Mouse (Mus musculus): ENCODE data around the gene Chd6. TPM values are rescaled to one million over a fixed set of nuclear protein-coding genes. Genes with fewer than 3 reads are reported as not detected.

Gene Chd6
- polyA plus RNA-seq, 1 experiment: 9.5 TPM

DNA sequence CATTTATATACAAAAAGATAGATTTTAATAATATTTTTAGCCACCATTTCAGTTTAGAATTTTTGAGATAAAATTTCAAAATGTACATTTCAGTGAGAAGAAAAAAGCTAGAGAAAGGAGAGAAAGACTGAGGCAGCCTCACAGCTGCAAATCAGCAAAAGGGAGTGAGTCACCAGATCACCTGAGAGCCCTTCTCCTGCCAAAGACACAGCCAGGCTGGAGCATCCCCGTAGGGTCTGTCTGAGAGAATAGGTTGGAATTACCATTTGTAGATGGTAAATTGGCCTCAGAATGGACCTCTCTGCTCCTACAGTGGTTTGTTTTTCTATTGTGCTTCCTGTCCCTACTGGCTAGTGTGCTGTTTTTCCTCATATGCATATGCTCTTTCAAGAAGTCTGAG, 84.3 kb downstream of the Chd6 start:
- DNase-seq (ENCODE audit: low read depth in 1 of 2, low spot score in 2 of 2): no peak
- TF ChIP-seq CTCF (IDR thresholded peaks at IDR 0.05; ENCODE audit: extremely low read depth, insufficient read depth, insufficient read length, insufficient replicate concordance) (no peak), POLR2A (IDR thresholded peaks at IDR 0.05; ENCODE audit: low read depth, low read length) (no peak)
- peaks cover 21% of the 10 kb centered on the region for H3K36me3 ChIP-seq (ENCODE audit: control insufficient read depth, insufficient read depth, low read length)
- H3K27ac ChIP-seq (ENCODE audit: insufficient read depth, low read length): no peak overlapping the region
- no peak overlapping the region for H3K4me3 ChIP-seq (ENCODE audit: extremely low read depth, insufficient read depth, insufficient read length)
- no peaks in the 10 kb centered on the region for H3K27me3 ChIP-seq (ENCODE audit: control insufficient read depth, insufficient read depth, low read length)
- 96% methylated on average over 1 of the region's 1 CpGs for WGBS
- H3K4me1 ChIP-seq (ENCODE audit: control insufficient read depth, insufficient read depth, insufficient read length): no peaks in the 10 kb centered on the region

DNA sequence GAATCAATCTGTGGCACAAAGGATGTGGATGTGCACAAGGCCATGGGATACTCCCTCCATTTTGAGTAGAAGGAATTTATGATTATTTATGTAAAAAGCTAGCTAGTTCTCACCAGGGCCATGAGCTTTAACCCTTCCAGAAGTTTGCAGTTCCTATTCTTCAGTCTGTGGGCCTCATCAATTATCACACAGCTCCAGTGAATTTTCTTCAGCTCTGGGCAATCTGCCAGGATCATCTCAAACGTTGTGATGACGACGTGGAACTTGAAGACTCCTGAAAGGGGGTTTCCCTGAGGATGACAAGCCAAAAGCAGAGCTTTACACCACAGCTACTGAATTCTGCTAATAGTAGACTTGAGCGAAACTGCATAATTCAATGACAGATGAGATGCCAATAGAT, 91.0 kb downstream of the Chd6 start:
- DNase-seq (ENCODE audit: low read depth in 1 of 2, low spot score in 2 of 2): no peak
- H3K27me3 ChIP-seq (ENCODE audit: control insufficient read depth, insufficient read depth, low read length): no peaks in the 10 kb centered on the region
- no peaks in the 10 kb centered on the region for H3K4me1 ChIP-seq (ENCODE audit: control insufficient read depth, insufficient read depth, insufficient read length)
- no peak overlapping the region for H3K4me3 ChIP-seq (ENCODE audit: extremely low read depth, insufficient read depth, insufficient read length)
- peaks cover 38% of the 10 kb centered on the region for H3K36me3 ChIP-seq (ENCODE audit: control insufficient read depth, insufficient read depth, low read length)
- no peak overlapping the region for H3K27ac ChIP-seq (ENCODE audit: insufficient read depth, low read length)
- TF ChIP-seq POLR2A (IDR thresholded peaks at IDR 0.05; ENCODE audit: low read depth, low read length) (no peak), CTCF (IDR thresholded peaks at IDR 0.05; ENCODE audit: extremely low read depth, insufficient read depth, insufficient read length, insufficient replicate concordance) (no peak)
- 60% methylated on average over 4 of the region's 4 CpGs for WGBS

DNA sequence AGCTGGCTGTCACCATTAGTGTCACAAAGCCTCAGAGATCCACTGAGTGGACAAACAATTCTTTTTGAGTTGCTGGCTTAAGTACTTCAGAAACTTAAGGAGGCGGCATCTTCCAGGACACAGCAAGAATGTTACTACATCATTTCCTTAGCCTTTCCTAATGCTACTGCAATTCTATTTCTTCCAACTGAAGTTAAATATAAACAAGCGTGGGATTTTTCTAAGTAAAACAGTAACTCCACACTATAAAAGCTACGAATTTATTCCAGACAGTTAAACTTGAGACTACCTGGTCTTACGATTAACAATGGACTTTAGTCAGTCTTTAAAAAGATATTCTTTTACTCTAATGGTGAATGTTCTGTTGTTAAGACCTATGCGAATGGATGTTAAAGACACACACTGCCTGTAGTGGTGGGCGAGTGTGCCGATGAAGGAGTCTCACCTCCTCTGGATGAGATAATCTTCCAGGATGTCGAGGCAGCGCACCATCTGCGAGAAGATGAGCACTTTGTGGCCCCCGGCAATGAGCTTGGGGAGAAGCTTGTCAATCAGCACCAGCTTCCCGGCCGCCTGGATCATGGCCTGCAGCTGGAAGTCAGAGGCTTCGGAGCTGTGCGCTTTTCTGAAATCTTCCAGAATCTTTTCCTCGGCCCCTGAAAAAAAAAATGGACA, 96.2 kb downstream of the Chd6 start:
- no peak overlapping the region for H3K27ac ChIP-seq (ENCODE audit: insufficient read depth, low read length)
- TF ChIP-seq CTCF (IDR thresholded peaks at IDR 0.05; ENCODE audit: extremely low read depth, insufficient read depth, insufficient read length, insufficient replicate concordance): no peak
- TF ChIP-seq POLR2A (IDR thresholded peaks at IDR 0.05; ENCODE audit: low read depth, low read length): no peak
- no peaks in the 10 kb centered on the region for H3K4me1 ChIP-seq (ENCODE audit: control insufficient read depth, insufficient read depth, insufficient read length)
- no peaks in the 10 kb centered on the region for H3K27me3 ChIP-seq (ENCODE audit: control insufficient read depth, insufficient read depth, low read length)
- peaks cover 44% of the 10 kb centered on the region for H3K36me3 ChIP-seq (ENCODE audit: control insufficient read depth, insufficient read depth, low read length)
- no peak for DNase-seq (ENCODE audit: low read depth in 1 of 2, low spot score in 2 of 2)
- 96% methylated on average over 16 of the region's 16 CpGs for WGBS
- no peak overlapping the region for H3K4me3 ChIP-seq (ENCODE audit: extremely low read depth, insufficient read depth, insufficient read length)

DNA sequence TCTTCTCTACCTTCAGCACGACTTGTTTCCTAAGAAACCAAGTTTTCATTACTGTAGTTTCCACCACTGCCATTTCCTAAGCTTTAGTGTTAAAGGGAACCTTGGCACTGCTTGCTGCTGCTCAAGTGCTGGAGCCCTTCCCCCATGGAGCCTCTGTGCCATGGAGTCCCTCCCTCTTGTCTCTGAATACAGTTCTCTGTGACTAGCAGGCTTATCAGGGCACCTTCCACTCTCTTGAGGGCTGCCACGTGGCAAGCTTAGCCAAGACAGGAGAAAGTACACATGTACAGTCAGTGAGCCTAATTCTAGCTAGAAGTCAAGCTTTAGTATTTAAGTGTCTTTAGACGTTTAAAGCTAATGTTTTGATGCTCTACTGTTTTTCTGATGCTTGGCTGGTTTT, 104.5 kb downstream of the Chd6 start:
- H3K36me3 ChIP-seq (ENCODE audit: control insufficient read depth, insufficient read depth, low read length): peaks cover 14% of the 10 kb centered on the region
- no peak overlapping the region for H3K27ac ChIP-seq (ENCODE audit: insufficient read depth, low read length)
- no peak for DNase-seq (ENCODE audit: low read depth in 1 of 2, low spot score in 2 of 2)
- 85% methylated on average over 3 of the region's 3 CpGs for WGBS
- no peaks in the 10 kb centered on the region for H3K27me3 ChIP-seq (ENCODE audit: control insufficient read depth, insufficient read depth, low read length)
- no peak for TF ChIP-seq CTCF (IDR thresholded peaks at IDR 0.05; ENCODE audit: extremely low read depth, insufficient read depth, insufficient read length, insufficient replicate concordance)
- no peak for TF ChIP-seq POLR2A (IDR thresholded peaks at IDR 0.05; ENCODE audit: low read depth, low read length)
- no peaks in the 10 kb centered on the region for H3K4me1 ChIP-seq (ENCODE audit: control insufficient read depth, insufficient read depth, insufficient read length)
- no peak overlapping the region for H3K4me3 ChIP-seq (ENCODE audit: extremely low read depth, insufficient read depth, insufficient read length)

DNA sequence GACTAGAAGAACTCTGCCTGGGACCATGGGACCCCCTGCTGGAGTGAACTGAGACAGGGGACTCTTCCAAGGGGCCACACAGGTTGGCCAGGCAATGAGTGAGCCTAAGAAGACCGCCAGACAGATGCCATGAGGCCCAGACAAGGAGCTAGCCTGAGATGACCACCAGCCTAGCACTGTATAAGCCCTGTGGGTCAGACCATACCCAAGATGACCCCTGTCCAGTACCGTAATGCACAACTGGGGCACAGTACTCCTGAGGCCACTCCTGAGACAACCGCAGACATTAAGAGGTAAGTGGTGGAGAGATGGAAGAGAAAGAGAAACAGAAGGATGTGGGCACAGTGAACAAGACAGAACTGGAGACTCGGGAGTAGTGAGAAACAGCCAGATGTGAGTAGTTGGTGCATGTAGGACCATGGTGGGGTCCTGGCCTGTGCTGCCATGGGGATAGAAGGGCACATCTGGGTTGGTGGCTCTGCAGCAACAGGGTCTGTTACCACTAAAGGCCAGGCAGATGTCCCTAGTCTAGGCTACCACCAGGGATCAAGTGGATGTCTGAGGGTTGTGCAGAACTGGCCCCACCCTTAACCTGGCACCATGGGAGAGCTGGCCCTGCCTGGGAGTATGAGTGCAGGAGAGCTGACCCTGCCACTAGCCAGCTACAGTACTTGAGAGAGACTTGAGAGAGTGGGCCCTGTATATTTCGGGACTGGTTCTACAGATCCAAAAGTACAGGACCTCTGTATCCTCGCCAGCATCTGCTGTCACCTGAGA, 111.7 kb downstream of the Chd6 start:
- no peak for DNase-seq (ENCODE audit: low read depth in 1 of 2, low spot score in 2 of 2)
- Histone ChIP-seq H3K27ac (ENCODE audit: insufficient read depth, low read length) (no peak overlapping the region), H3K4me3 (ENCODE audit: extremely low read depth, insufficient read depth, insufficient read length) (no peak overlapping the region), H3K27me3 (ENCODE audit: control insufficient read depth, insufficient read depth, low read length) (no peaks in the 10 kb centered on the region), H3K4me1 (ENCODE audit: control insufficient read depth, insufficient read depth, insufficient read length) (no peaks in the 10 kb centered on the region), H3K36me3 (ENCODE audit: control insufficient read depth, insufficient read depth, low read length) (peaks cover 1% of the 10 kb centered on the region; the same call in 1 of the 2 replicates)
- 93% methylated on average over 6 of the region's 6 CpGs for WGBS
- TF ChIP-seq POLR2A (IDR thresholded peaks at IDR 0.05; ENCODE audit: low read depth, low read length) (no peak), CTCF (IDR thresholded peaks at IDR 0.05; ENCODE audit: extremely low read depth, insufficient read depth, insufficient read length, insufficient replicate concordance) (no peak)

DNA sequence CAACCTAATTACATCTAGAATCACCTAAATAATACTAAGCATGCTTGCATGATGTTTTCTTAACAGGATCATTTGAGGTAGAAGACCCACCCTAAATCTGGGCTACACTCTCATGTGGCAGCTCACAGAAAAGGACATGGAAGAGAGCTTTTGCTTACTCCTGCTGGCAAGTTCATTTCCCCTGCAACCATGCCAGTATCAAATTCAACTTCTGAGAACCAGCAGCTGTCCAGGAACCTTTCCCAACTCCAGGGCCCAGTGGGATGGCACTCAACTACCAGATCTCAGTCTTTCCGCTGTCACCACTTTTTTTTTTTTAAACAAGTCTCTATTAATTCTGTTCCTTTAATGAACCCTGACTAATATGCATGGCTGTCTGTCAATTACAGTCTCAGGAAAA, 114.7 kb downstream of the Chd6 start:
- Histone ChIP-seq H3K27ac (ENCODE audit: insufficient read depth, low read length) (no peak overlapping the region), H3K4me3 (ENCODE audit: extremely low read depth, insufficient read depth, insufficient read length) (no peak overlapping the region), H3K27me3 (ENCODE audit: control insufficient read depth, insufficient read depth, low read length) (no peaks in the 10 kb centered on the region), H3K4me1 (ENCODE audit: control insufficient read depth, insufficient read depth, insufficient read length) (no peaks in the 10 kb centered on the region), H3K36me3 (ENCODE audit: control insufficient read depth, insufficient read depth, low read length) (peaks cover 9% of the 10 kb centered on the region)
- no peak for TF ChIP-seq CTCF (IDR thresholded peaks at IDR 0.05; ENCODE audit: extremely low read depth, insufficient read depth, insufficient read length, insufficient replicate concordance)
- no peak for TF ChIP-seq POLR2A (IDR thresholded peaks at IDR 0.05; ENCODE audit: low read depth, low read length)
- DNase-seq (ENCODE audit: low read depth in 1 of 2, low spot score in 2 of 2): no peak
- WGBS: 94% methylated on average over 1 of the region's 1 CpGs

DNA sequence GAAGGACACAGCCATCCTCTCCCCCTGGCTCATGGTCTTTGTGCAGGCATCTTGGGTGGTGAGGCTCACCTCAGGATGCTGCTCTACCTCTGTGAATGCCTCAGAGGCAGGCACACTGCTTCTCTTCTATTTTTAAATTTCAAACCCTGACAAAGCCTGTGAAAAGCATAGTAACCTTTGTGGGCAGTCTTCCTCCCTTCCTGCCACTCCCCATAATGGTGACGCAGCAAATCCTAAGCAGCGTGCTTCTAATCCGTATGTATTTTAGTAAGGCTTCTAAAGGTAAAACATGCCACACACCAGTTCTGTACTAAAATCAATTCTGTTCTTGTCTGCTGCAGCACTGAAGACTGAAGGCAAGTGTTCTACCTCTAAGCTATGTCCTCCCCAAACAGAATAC, 116.4 kb downstream of the Chd6 start:
- no peak for TF ChIP-seq CTCF (IDR thresholded peaks at IDR 0.05; ENCODE audit: extremely low read depth, insufficient read depth, insufficient read length, insufficient replicate concordance)
- TF ChIP-seq POLR2A (IDR thresholded peaks at IDR 0.05; ENCODE audit: low read depth, low read length): no peak
- no peak for DNase-seq (ENCODE audit: low read depth in 1 of 2, low spot score in 2 of 2)
- Histone ChIP-seq H3K36me3 (ENCODE audit: control insufficient read depth, insufficient read depth, low read length) (peaks cover 16% of the 10 kb centered on the region), H3K4me1 (ENCODE audit: control insufficient read depth, insufficient read depth, insufficient read length) (no peaks in the 10 kb centered on the region), H3K27ac (ENCODE audit: insufficient read depth, low read length) (no peak overlapping the region), H3K4me3 (ENCODE audit: extremely low read depth, insufficient read depth, insufficient read length) (no peak overlapping the region), H3K27me3 (ENCODE audit: control insufficient read depth, insufficient read depth, low read length) (no peaks in the 10 kb centered on the region)
- 69% methylated on average over 3 of the region's 3 CpGs for WGBS

Measured in spleen, adult 2 months (tissue).